Mouse (Mus musculus): ENCODE results near the gene Otud7b.

GRCm38 (mm10) chr3:96178902-96179301, 74.6 kb downstream of the Otud7b start:
- TF ChIP-seq POLR2A (IDR thresholded peaks at IDR 0.05; ENCODE audit: borderline replicate concordance, extremely low read depth, insufficient read depth, insufficient read length, poor library complexity, severe bottlenecking) (no peak), CTCF (IDR thresholded peaks at IDR 0.05; ENCODE audit: borderline replicate concordance, extremely low read depth, insufficient read depth, insufficient read length) (no peak)

Measured in brain, embryonic 14.5 days (tissue).